Mouse (Mus musculus): Measurements from ENCODE around the gene Mdc1.

Gene Mdc1

DNA sequence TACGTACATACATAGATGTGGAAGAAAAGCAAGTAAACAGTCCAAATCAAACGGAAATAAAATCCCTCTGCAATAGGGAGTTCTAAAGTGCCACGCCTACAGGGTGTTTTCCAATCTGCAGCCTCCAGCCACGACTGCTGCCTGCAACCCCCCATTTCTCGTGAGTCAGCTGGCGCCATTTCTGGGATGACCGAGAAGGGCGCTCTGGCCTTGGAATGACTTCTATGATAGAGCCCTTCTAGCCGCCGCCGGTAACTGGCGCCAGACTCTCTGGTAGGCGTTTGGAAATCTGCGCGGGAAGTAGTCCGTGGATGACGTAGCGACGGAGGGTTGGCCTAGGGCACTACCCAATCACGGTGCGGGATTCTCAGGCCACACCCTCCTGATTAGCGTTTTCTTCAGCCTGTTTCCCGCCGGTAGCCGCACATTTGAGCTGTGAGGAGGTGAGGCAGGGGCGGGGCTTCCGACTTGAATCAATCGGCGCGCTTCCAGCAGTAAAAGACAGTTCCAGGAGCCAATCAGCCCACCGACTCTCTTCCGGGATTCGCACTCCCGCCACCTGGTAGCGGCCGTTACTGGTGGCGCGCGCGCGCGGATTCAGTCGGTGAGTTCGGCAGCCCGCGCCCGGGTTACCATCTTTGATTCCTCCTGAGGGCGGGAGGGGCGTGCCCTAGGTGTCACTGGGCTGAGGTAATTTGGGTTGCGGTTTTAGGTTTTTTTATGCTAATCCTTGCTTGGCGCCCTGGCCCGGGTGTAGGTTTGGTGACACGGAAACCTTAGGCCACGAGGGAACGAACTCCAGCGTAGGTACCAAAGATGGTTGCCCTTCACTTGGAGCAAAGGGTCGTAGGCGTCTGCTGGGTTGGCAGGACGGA, at the start of gene Mdc1:
Gene Mdc1, plus strand, starts transcription at position 440 of the 875 bp plus-strand sequence.
- peak; percentile 98 to 99 for DNase-seq (ENCODE audit: low spot score in 2 of 2)

GRCm38 (mm10) chr17:35792837-35793236, 48.5 kb upstream of the Mdc1 start:
- DNase-seq (ENCODE audit: low spot score in 2 of 2), result no peak

GRCm38 (mm10) chr17:35795099-35795498, 46.2 kb upstream of the Mdc1 start:
- no peak for DNase-seq (ENCODE audit: low spot score in 2 of 2)

- no peak for DNase-seq (ENCODE audit: low spot score in 2 of 2)
Observed at GRCm38 (mm10) chr17:35795656-35796055, 45.7 kb upstream of the Mdc1 start.

GRCm38 (mm10) chr17:35796835-35797234, 44.5 kb upstream of the Mdc1 start:
- no peak for DNase-seq (ENCODE audit: low spot score in 2 of 2)

GRCm38 (mm10) chr17:35800905-35801304, 40.4 kb upstream of the Mdc1 start:
- DNase-seq (ENCODE audit: low spot score in 2 of 2), result no peak

DNA sequence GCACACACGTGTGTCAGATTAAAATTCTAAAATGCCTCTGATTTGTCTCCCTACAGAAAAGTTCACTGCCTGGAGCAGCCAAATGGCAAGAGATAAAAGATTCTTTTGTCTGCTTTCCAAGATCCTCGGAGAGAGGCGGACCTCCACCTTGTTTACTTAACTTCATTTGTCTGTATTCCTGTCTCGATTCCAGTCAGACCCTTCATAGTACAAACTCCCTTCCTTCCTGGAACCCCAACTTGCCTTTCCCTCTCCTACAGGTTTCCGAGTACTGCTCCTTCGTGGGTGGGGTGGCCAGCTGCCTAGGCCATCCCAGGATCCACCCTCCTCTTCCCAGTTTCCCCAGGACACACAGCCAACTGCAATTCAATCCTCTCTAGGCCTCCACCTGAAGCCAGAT, 38.3 kb upstream of the Mdc1 start:
- DNase-seq (ENCODE audit: low spot score in 2 of 2), result no peak

DNA sequence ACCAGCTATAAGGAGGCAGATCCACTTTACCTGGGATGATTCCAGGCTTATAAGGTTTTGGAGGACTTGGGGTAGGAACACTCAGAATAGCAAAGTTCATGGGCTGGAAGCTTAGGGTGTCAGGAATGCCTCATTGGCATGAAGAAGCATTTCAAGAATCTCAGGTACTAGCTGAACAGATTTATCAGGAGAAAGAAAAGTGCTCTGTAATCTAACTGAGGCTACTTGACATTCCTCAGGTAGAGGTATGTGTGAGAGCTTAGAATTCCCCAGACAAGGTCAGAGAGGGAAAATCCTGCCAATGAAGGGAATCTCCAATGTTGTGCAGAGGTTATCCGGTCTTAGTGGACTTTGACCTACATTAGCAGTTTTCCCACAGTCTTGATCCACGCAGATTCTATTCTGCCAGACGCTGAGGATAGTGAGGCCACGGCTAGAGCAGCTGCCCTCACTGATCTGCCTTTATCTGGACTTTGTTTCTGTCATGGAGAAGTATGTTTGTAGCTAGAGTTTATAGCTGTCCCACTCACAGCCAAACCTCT, 37.4 kb upstream of the Mdc1 start:
- DNase-seq (ENCODE audit: low spot score in 2 of 2), result no peak

- DNase-seq (ENCODE audit: low spot score in 2 of 2), result no peak
Observed at GRCm38 (mm10) chr17:35808073-35808472, 33.2 kb upstream of the Mdc1 start.

GRCm38 (mm10) chr17:35809395-35809794, 31.9 kb upstream of the Mdc1 start:
- no peak for DNase-seq (ENCODE audit: low spot score in 2 of 2)

DNA sequence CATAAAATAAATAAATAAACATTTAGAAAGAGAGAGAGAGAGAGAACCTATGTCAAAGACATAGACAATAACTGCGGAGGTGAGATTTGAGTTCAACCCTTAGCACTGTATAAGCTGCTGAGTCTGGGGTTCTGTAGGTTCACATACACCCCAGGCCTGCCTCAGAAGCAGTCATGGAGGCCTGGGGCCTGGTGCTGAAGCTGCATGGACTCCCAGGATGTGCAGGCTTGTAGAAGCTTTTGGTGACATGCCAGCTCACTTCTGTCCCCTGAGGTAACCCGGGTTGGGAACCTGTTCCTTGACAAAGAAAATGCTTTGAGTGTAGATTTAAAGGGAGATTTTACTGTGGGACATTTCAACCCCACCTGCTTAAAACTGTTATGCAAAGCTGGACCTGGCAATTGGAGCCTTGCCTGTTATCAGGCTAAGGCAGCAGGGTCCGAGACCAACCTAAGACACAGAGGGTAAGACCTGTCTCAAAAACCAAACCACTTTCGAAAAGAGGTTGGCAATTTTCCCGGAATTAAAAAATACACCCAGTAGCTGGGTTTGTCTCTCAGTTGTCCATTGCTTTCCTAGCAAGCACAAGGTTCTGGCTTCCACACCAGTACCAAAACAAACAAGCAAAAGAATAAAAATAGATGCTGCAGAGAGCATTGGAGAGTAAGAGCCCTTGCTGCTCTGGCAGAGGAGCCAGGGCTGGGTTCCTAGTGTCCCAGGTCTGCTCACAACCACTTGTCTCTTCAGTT, 30.2 kb upstream of the Mdc1 start:
- DNase-seq (ENCODE audit: low spot score in 2 of 2), result no peak

- DNase-seq (ENCODE audit: low spot score in 2 of 2), result no peak
Observed at GRCm38 (mm10) chr17:35812307-35812706, 29.0 kb upstream of the Mdc1 start.

- no peak for DNase-seq (ENCODE audit: low spot score in 2 of 2)
Observed at GRCm38 (mm10) chr17:35812736-35813135, 28.6 kb upstream of the Mdc1 start.

- DNase-seq (ENCODE audit: low spot score in 2 of 2), result no peak
Observed at GRCm38 (mm10) chr17:35813245-35813647, 28.1 kb upstream of the Mdc1 start.

DNA sequence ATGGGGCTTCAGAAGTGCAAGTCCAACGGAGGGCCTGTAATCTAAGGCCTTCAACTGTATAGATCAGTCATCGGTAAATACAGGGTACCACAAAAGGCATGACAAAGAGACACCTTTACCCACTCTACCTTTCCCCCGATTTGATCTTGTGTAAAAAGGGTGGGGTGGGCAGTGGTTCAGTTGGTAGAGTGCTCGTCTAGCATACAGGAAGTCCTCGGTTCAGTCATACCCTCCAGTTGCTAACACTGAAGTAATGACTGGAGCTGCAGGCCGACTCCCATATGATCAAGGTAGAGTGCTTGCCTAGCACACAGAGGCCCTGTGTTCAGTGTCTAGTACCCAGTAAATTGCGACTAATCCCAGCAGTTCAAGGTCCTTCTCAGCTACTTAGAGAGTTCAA, 27.7 kb upstream of the Mdc1 start:
- DNase-seq (ENCODE audit: low spot score in 2 of 2), result no peak

DNA sequence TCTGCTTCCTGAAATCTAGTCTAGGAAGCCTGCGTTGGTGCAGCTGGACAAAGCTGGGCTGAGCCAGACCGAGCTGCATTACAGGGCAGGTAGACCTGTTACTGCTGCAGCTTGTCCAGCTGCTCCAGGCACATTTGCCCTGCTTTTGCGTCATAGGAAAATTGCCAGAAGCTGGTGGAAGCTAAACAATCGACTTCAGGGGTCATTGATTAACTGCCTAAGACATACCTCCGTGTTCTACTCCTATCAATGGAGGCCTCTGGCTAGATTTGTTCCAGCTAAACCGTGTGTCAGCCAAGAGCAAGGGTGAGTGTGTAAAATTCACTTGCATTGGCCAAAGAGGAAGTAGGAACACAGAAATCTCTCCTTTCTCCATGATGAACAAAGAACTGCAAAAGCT, 26.6 kb upstream of the Mdc1 start:
- no peak for DNase-seq (ENCODE audit: low spot score in 2 of 2)

- DNase-seq (ENCODE audit: low spot score in 2 of 2), result no peak
Observed at GRCm38 (mm10) chr17:35815836-35816235, 25.5 kb upstream of the Mdc1 start.

DNA sequence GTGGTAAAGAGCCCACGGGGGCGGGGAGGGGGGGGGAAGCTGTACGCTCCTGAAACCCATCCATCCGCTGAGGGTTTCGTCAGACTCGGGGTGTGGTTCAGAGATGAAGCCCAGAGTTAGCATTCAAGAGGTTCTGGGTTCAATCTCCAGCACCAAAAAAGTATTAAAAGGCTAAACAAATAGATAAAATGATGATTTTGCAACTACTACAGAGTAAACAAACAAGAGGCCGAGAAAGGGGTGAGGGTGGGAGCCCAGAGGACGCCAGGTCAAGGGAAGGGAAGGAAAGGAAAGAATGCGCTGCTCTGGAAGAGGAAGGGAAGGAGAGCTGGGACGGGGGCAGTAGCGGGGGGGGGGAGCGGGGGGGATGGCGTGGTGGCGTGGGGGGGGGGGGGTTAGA, 24.6 kb upstream of the Mdc1 start:
- DNase-seq (ENCODE audit: low spot score in 2 of 2), result no peak

DNA sequence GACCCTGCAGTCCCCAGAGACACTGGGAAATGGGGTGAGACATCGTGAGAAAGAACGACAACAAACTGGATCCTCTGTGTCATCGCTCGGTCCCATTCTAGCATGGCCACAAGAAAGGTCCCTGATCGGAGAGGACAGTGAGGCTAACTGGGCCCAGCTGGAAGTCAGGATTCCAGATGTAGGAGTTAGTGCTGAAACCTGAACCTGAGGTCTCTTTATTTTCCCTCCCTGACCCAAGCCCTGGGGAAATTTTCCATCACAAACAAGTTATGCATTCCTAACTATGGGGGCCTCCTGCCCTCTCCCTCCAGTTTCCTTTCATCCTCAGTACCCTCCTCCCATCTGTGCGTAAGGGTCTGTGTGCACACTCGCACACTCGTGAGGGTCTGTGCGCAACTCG, 24.1 kb upstream of the Mdc1 start:
- DNase-seq (ENCODE audit: low spot score in 2 of 2), result no peak

- DNase-seq (ENCODE audit: low spot score in 2 of 2), result no peak
Observed at GRCm38 (mm10) chr17:35820111-35820510, 21.2 kb upstream of the Mdc1 start.

DNA sequence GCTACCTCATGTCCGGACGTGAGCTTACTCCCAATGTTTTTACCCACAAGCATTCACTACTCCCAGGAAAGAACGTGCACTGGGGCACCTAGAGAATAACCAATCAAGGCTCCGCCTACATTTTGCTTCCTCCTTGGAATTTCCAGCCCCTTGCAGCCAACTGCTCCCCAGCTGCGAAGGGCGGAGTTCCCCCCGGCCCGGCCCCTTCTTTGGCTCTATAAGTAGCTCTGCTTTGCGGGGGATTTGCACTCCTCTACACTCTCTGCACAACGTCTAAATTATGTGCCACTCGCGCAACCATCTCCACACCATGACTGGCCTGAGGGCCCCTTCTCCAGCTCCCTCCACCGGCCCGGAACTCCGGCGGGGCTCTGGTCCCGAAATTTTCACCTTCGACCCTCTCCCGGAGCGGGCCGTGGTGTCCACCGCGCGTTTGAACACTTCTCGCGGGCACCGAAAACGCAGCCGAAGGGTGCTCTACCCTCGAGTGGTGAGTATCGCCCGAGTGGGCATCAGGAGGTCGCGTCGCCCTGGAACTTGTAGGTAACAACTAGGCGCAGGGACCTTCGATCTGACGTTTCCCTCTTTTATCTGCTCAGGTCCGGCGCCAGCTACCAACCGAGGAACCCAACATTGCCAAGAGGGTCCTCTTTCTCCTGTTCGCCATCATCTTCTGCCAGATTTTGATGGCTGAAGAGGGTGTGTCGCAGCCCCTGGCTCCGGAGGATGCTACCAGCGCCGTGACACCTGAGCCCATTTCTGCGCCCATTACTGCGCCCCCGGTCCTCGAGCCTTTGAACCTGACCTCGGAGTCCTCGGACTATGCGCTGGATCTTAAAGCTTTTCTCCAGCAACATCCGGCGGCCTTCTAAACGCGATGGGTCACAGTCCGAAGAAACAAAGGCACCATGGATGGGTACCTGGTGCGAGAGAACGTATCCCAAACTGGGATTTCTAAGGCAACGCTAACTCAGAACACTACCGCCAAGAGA, 19.6 kb upstream of the Mdc1 start, which contains the start of gene Ier3:
Gene Ier3, plus strand, starts transcription at position 246 of the 992 bp plus-strand sequence.
- DNase-seq (ENCODE audit: low spot score in 2 of 2), result peak; percentile 30 to 37

Data from thymus, postnatal 10 days (tissue).